Mouse (Mus musculus) olfactory bulb, adult 2 months (tissue): ENCODE results near the gene Slc52a3.

Experiments
- CTCF ChIP-seq: fragments of 200-500 bp; IDR thresholded peaks from 2 replicates; pipeline ENCODE4 v1.5.1; 2012; ENCODE audit warnings: low read depth, mild to moderate bottlenecking, low read length, moderate library complexity; ENCODE audit not compliant: insufficient read depth
- POLR2A ChIP-seq: fragments of 200-500 bp; IDR thresholded peaks from 2 replicates; pipeline ENCODE4 v1.6.1; 2012; ENCODE audit warnings: mild to moderate bottlenecking, low read depth, low read length, moderate library complexity; ENCODE audit not compliant: insufficient read depth

DNA sequence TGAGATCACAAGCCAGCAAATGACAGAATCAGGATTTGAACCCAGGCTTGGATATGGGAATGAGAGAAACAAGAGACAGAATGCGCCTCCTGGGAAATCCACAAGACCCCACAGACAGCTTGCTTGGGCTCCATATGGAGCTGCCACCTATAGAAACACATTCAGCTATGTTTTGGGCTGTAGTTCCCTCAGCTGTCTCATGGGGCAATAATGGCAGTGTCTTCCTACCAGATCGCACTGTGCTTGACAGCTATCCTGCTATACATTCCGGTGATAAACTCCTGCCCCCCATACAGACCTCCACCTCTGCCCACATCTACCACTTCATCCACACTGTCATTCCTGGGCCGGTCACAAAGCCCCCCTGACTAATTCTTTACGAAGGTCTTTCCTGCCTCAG lies 21.0 kb upstream of the Slc52a3 start:
- TF ChIP-seq CTCF (no peak), POLR2A (no peak)
